Mouse (Mus musculus) macrophage (primary cell): Measurements from ENCODE around the gene Hax1. TPM values are rescaled to one million over a fixed set of nuclear protein-coding genes. Genes with fewer than 3 reads are reported as not detected.

Source experiments
- H3K27ac ChIP-seq: fragments of 350-480 bp; formaldehyde crosslinking; 2 replicates; pipeline ENCODE4 v1.9.0; 2021
- H3K36me3 ChIP-seq: fragments of 350-480 bp; formaldehyde crosslinking; 2 replicates; pipeline ENCODE4 v1.9.0; 2021; ENCODE audit errors: inconsistent target
- H3K4me3 ChIP-seq: fragments of 350-480 bp; formaldehyde crosslinking; 2 replicates; pipeline ENCODE4 v1.9.0; 2021; ENCODE audit errors: inconsistent target
- H3K79me2 ChIP-seq: fragments of 350-480 bp; formaldehyde crosslinking; 2 replicates; pipeline ENCODE4 v1.9.0; 2021; ENCODE audit errors: inconsistent target
- WGBS: methylation state at CpG from one replicate; pipeline ENCODE4 v1.1.7; 2026; ENCODE audit warnings: inconsistent platforms; ENCODE audit not compliant: missing documents; 5-methylcytosine and 5-hydroxymethylcytosine counted together
- polyA plus RNA-seq: library from polyadenylated mRNA; stranded (reverse); fragments of 250-400 nt; gene quantifications from 3 replicates; pipeline ENCODE4 v1.2.4, GENCODE M21; 2018; ENCODE audit warnings: inconsistent platforms

Gene Hax1
- polyA plus RNA-seq, 1 experiment from 2014 or later, result 113 TPM

DNA sequence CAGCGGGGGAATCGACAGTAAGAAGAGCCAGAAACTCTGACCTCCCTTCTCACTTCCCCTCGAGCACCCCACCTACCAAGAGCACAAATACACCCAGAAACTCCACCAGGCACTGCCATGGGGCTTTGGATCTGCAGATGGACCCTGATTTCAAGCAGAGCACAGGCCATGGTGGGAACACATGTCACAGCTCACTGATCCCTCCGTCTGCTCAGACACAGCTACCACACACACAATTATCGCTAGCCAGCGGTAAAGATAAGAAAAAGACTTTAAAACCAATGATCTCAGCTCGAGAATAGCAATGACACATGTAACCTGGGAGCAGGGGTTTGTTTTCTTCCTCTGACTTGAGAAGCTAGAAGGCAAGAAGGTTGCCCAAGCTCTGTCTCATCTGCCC is 30.1 kb downstream of the Hax1 start:
- Histone ChIP-seq H3K27ac (no peak overlapping the region), H3K79me2 (peaks cover 5% of the 10 kb centered on the region; the same call in 1 of the 2 replicates), H3K36me3 (no peaks in the 10 kb centered on the region), H3K4me3 (no peak overlapping the region)
- WGBS, result 52% methylated on average over 7 of the region's 7 CpGs

DNA sequence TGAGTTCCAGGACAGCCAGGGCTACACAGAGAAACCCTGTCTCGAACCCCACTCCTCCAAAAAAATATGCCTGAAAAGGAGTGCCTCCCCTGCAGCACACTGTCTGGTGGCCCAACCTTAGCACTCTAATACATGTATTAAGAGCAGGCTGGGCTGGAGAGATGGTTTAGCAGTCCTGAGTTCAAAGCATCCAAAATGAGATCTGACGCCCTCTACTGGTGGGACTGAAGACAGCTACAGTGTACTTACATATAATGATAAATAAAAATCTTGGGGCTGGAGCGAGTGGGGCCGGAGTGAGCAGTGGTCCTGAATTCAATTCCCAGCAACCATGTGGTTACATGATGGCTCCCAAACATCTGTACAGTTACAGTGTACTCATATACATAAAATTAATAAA is 31.6 kb downstream of the Hax1 start:
- Histone ChIP-seq H3K4me3 (no peak overlapping the region), H3K27ac (no peak overlapping the region), H3K36me3 (no peaks in the 10 kb centered on the region), H3K79me2 (peaks cover 13% of the 10 kb centered on the region; the same call in 1 of the 2 replicates)
- WGBS, result 76% methylated on average over 4 of the region's 4 CpGs

DNA sequence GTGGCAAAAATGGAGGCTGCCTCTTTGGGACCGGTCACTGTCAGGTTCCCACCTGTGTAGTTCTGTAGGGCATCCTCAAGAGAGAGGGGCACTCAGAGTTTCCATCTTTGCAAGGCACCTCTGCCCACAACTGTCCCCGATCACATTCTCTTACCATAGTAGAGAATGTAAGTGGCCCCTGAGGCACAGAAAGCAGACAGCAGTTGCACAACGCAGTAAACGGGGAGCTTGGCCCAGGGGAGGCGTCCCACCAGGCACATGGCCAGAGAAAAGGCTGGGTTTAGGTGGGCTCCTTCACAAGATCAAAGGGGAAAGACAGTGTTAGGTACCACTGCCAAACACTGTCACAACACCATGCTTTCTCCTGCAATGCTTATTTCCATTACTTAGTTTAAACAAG is 32.6 kb downstream of the Hax1 start:
- Histone ChIP-seq H3K27ac (no peak overlapping the region), H3K36me3 (no peaks in the 10 kb centered on the region), H3K79me2 (peaks cover 19% of the 10 kb centered on the region), H3K4me3 (no peak overlapping the region)
- WGBS, result 87% methylated on average over 5 of the region's 5 CpGs

- H3K79me2 ChIP-seq, result peaks cover 20% of the 10 kb centered on the region
- H3K4me3 ChIP-seq, result no peak overlapping the region
- 93% methylated on average over 8 of the region's 8 CpGs for WGBS
- no peaks in the 10 kb centered on the region for H3K36me3 ChIP-seq
- no peak overlapping the region for H3K27ac ChIP-seq
Observed at GRCm38 (mm10) chr3:89965557-89965956, 33.0 kb downstream of the Hax1 start.

DNA sequence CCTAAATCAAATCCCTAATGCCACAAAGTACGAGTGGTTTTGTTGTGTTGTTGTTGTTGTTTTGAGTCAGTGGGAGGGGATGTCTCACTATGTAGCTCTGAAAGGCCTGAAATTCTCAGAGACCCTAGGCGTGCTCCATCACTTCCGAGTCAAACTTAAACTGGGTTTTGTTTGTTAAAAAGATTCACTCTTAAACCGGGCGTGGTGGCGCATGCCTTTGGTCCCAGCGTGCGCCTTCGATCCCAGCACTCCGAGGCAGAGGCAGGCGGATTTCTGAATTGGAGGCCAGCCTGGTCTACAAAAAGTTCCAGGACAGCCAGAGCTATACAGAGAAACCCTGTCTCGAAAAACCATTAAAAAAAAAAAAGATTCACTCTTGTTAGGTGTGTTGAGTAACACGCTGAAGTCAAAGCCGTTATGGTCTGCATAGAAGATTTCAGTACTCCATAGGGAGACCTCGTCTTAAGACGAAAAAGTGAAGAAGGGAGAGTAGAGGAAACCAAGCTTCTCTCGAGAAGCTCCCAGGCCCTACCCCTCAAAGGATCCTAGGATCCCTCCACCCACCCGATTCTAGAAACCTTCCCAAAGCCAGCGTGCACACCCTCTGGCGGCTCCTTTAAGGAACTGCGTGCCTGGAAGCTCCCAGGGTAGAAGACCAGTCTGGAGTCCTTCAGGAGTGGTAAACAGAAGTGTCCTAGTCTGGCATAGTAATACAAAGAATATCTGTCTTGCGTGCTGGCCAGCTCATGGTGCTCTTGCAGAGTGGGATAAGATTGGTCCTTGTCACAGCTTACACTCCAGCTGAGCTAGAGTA is 34.4 kb downstream of the Hax1 start:
- peaks cover 25% of the 10 kb centered on the region for H3K79me2 ChIP-seq
- H3K4me3 ChIP-seq, result peak overlapping the region; percentile 77
- peak overlapping the region; percentile 69 for H3K27ac ChIP-seq
- WGBS, result 17% methylated on average over 22 of the region's 22 CpGs
- H3K36me3 ChIP-seq, result no peaks in the 10 kb centered on the region

GRCm38 (mm10) chr3:89963221-89963763 is 35.3 kb downstream of the Hax1 start, which contains the start of gene Atp8b2:
Atp8b2 (minus strand) TSS chr3:89963508.
- under 1% methylated on average over 25 of the region's 35 CpGs for WGBS
- peak within 1 kb of the TSS; percentile 77 for H3K4me3 ChIP-seq
- peaks cover 25% of the 10 kb centered on the region for H3K79me2 ChIP-seq
- H3K27ac ChIP-seq, result peak within 1 kb of the TSS; percentile 69
- H3K36me3 ChIP-seq, result no peaks in the 10 kb centered on the region

DNA sequence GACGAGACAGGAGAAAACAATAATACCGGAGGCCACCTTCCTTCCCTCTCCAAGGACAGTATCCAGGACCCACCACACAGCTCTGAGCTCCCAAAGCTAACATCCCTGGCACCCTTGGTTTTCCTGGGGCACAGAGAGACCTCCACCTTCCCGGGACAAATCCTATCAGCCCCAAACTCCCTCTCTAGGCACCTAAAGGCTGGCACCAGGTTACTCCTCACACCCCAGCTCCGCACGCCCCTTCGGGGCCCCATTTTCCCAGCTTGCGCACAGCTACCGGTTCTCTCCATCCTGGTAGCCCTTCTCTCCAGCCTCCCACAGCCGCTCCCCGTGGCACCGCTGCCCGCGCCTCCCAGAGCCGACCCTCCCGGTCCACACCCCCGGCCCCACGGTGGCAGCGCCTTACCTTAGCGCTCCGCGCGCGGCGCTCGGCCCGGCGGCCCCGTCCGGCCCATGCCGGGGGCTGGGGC is 35.8 kb downstream of the Hax1 start:
- Histone ChIP-seq H3K4me3 (peak overlapping the region; percentile 75), H3K79me2 (peaks cover 25% of the 10 kb centered on the region), H3K36me3 (0 out of 2 replicates have a peak, but pooled peaks cover 4% of the 10 kb centered on the region), H3K27ac (peak overlapping the region; percentile 54)
- 0% methylated on average over 28 of the region's 30 CpGs for WGBS

DNA sequence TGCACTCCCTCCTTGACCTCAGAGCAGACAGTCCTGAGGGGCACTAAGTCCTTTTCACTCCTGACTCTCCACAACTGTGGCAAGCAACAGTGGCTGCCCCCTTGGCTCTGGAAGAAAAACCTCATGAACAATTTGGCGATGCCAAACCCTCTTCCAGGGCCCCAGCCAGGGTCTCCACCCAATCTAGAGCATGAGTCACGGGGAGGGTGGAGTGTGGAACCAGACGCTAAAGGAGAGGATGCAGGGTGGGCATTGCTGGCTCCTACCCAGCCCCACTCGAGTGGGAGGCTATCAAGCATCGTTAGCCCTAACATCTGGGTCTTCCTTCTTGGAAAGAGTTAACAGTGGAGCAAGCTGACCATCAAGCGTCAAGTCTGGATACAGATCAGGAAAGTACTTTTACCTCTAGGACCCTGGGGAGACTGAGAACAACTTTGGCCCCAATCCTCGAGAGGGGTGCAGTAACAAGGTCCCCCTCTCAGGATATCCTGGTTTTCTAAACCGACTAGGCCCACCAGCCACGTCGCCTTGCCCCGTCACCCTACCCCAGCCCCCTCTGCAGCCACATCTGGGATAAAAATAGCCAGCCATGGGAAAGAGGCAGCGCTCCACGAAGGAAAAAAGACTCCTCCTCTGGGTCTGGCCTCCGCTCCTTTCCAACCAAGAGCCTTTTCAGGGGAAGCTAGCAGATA is 36.4 kb downstream of the Hax1 start:
- Histone ChIP-seq H3K4me3 (peak overlapping the region; percentile 75), H3K27ac (peak overlapping the region; percentile 54), H3K79me2 (peaks cover 25% of the 10 kb centered on the region), H3K36me3 (0 out of 2 replicates have a peak, but pooled peaks cover 6% of the 10 kb centered on the region)
- 6% methylated on average over 11 of the region's 14 CpGs for WGBS

- Histone ChIP-seq H3K4me3 (peak overlapping the region; percentile 75; the same call in 1 of the 2 replicates), H3K36me3 (0 out of 2 replicates have a peak, but pooled peaks cover 6% of the 10 kb centered on the region), H3K27ac (peak overlapping the region; percentile 21; the same call in 1 of the 2 replicates), H3K79me2 (peaks cover 25% of the 10 kb centered on the region)
- 19% methylated on average over 4 of the region's 4 CpGs for WGBS
Observed at GRCm38 (mm10) chr3:89961436-89961835, 37.1 kb downstream of the Hax1 start.

DNA sequence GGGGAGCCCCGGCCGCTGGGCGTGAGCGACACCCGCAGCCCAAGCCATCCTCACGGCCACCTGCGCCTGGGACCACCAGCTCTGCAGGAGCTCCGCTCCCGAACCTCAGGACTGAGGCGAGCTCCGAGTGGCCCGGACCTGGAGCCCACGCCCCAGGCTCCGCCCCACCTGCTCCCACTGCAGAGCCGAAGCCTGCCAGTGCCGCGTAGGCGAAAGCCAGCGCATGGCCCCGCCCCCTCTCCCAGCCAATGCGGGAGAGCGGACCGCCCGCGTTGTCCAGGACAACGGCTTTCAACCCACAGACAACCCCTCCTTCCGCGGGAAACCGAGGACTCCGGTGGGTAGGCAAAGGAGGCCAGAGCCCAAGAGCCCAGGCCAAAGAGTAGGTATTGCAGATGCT is 38.1 kb downstream of the Hax1 start:
- Histone ChIP-seq H3K79me2 (peaks cover 25% of the 10 kb centered on the region), H3K36me3 (peaks cover 16% of the 10 kb centered on the region; the same call in 1 of the 2 replicates), H3K27ac (no peak overlapping the region), H3K4me3 (no peak overlapping the region; the same call in 1 of the 2 replicates)
- WGBS, result under 1% methylated on average over 25 of the region's 30 CpGs

DNA sequence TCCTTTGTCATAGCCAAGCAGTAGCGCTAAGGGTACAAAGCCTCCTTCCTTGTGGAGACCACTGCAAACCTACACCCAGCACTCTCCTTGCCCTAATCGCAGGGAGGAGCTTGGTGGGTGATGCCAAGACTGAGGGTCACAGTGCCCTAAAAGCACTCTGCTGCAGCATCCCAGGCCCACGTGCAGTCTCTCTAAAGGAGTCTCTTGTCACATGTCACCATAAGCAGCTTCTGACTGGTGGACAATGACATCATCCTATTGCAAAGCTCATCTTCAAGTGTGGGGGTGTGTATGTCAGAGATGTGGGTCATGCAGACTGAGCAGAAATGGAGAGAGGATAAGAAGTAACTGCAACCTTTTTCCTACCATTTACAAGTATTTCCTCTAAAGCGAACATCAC is 39.1 kb downstream of the Hax1 start:
- 92% methylated on average over 4 of the region's 4 CpGs for WGBS
- Histone ChIP-seq H3K4me3 (no peak overlapping the region), H3K36me3 (peaks cover 16% of the 10 kb centered on the region; the same call in 1 of the 2 replicates), H3K79me2 (peaks cover 25% of the 10 kb centered on the region), H3K27ac (no peak overlapping the region)

- peaks cover 18% of the 10 kb centered on the region for H3K79me2 ChIP-seq
- peaks cover 22% of the 10 kb centered on the region; the same call in 1 of the 2 replicates for H3K36me3 ChIP-seq
- 93% methylated on average over 9 of the region's 9 CpGs for WGBS
- H3K27ac ChIP-seq, result no peak overlapping the region
- no peak overlapping the region for H3K4me3 ChIP-seq
Observed at GRCm38 (mm10) chr3:89957880-89958279, 40.7 kb downstream of the Hax1 start.

GRCm38 (mm10) chr3:89956177-89956971 is 42.2 kb downstream of the Hax1 start:
- no peak overlapping the region for H3K27ac ChIP-seq
- H3K4me3 ChIP-seq, result no peak overlapping the region
- H3K79me2 ChIP-seq, result peaks cover 10% of the 10 kb centered on the region
- peaks cover 35% of the 10 kb centered on the region; the same call in 1 of the 2 replicates for H3K36me3 ChIP-seq
- 96% methylated on average over 7 of the region's 7 CpGs for WGBS

DNA sequence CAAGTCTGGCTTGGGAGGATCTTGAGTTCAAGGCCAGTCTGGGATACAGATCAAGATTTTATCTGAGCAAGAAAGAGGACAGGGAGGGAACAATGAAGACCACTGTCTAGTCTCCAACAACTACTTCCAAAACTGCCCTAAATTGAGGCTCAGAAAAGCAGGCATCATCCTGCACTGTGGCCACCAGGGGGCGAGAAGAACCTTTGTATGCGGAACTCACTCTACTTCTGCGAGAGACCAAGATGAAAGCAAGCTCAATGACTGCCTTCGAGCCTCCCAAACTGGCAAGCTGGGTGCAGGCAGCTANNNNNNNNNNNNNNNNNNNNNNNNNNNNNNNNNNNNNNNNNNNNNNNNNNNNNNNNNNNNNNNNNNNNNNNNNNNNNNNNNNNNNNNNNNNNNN is 45.2 kb downstream of the Hax1 start:
- H3K79me2 ChIP-seq, result no peaks in the 10 kb centered on the region
- no peak overlapping the region for H3K27ac ChIP-seq
- no peak overlapping the region for H3K4me3 ChIP-seq
- peaks cover 62% of the 10 kb centered on the region; the same call in 1 of the 2 replicates for H3K36me3 ChIP-seq
- 6% methylated on average over 4 of the region's 4 CpGs for WGBS
